Mouse (Mus musculus): ENCODE measurements around the gene Ube2cbp.

Ube2cbp gene

DNA sequence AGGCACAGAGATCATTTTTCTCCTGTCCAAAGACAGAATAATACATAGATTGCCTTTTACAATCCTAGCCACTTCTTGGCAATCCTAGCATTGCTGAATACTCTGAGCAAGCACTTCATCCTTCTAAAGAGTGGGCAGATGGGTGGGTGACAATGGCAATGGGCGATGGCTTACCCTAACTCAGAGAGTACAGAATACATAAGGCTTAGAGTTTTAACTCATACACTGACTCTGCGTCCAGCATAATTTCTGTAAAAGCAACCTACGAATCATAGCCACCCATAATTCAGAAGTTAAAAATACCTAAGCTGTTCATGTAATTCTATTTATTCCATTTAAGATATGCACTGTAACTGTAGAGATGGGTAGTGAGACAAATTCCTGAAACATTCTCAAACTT, 29.2 kb downstream of the Ube2cbp start:
- DNase-seq (ENCODE audit: low spot score in 2 of 2), result no peak

GRCm38 (mm10) chr9:86423331-86423730, 41.4 kb downstream of the Ube2cbp start:
- DNase-seq (ENCODE audit: low spot score in 2 of 2), result no peak

DNA sequence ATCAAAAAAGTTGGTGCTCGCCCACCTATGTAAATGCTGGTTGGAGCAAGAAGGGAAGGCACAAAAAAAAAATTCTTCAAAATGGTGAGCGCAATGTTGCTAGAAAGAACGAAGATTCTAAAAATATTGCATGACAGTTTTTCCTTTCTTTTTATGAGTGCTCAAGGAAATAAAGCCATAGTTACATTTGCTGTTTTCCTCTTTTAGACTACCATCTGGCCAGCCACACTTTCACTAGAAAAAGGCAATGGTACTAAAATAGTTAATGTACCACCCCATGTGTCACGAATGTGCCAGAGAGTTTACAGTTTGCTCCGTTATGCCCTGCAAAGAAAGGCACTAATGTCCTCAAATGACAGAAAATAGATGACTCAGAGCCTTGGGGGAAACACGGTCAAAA, 45.4 kb downstream of the Ube2cbp start:
- no peak for DNase-seq (ENCODE audit: low spot score in 2 of 2)

DNA sequence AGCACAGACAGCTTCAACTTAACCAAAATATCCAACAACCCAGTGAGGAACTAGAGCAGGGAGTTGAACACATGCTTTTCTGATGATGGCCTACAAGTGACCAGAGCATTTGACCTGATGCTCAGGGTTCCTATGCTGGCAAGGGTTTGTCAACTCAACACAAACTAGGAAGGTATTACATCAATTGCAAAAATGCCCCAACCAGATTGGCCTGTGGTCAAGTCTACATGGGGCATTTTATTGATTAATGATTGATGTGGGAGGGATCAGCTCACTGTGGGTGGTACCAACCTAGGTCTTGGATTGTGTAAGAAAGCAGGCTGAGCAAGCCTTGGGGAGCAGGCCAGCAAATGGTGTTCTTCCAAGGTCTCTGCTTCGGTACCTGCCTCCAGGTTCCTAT, 46.8 kb downstream of the Ube2cbp start:
- no peak for DNase-seq (ENCODE audit: low spot score in 2 of 2)

DNA sequence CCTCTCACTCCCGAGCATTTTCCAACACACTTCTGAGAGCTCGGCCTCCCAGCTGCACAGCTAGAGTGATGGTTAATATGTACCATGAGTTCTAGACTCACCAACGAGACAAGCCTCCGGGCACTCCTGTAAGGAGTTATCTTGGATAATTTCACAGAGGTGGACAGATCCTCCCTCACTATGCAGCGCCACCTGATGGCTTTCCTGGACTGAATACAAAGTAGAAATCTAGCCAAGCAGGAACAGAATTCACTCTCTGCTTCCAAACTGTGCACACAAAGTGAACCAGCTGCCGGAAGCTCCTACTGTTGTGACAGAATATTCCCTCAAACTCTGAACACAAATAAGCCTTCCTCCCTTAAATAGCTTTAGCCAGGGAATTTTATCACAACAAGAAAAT, 69.0 kb downstream of the Ube2cbp start:
- DNase-seq (ENCODE audit: low spot score in 2 of 2), result no peak

DNA sequence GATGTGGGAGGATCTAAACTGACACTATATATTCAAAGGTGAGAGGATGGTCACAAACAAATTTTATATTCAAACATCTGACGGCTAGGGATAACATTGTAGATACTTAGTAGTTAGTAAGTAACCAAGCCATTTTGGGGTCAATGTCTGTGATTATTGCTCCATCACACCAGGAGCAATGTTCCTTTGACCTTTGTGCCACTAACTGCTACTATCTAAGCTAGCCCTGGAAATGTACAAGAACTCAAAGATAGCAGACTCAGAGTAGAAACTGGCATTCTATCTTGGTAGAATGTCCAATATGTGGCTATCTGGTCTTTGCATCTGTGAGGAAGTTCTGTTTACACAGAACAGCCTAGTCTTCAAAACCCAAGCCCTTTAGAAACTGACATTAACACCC, 69.7 kb downstream of the Ube2cbp start:
- no peak for DNase-seq (ENCODE audit: low spot score in 2 of 2)

GRCm38 (mm10) chr9:86393586-86394272, 71.0 kb downstream of the Ube2cbp start:
- DNase-seq (ENCODE audit: low spot score in 2 of 2), result no peak

- DNase-seq (ENCODE audit: low spot score in 2 of 2), result no peak
Measured at GRCm38 (mm10) chr9:86391467-86391866, 73.3 kb downstream of the Ube2cbp start.

DNA sequence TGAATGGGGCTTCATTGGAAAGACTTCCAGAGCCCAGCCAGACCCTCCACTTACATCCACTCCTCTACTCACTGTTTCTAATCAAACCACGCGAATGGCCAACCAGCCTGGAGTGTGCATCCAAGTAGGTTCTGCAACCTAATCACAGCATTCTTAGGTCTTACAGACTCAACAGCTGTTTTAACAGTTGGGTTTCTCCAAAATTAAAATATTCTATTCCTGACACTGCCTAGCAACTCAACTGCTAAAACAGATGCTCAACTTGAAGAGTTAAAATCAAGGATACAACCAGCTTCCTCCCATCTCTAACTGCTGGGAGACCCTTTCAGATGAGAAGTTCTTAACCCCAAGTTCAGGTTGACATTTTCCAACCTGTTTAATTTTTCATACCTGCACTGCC, 74.0 kb downstream of the Ube2cbp start:
- no peak for DNase-seq (ENCODE audit: low spot score in 2 of 2)

GRCm38 (mm10) chr9:86388538-86388937, 76.2 kb downstream of the Ube2cbp start:
- no peak for DNase-seq (ENCODE audit: low spot score in 2 of 2)

DNA sequence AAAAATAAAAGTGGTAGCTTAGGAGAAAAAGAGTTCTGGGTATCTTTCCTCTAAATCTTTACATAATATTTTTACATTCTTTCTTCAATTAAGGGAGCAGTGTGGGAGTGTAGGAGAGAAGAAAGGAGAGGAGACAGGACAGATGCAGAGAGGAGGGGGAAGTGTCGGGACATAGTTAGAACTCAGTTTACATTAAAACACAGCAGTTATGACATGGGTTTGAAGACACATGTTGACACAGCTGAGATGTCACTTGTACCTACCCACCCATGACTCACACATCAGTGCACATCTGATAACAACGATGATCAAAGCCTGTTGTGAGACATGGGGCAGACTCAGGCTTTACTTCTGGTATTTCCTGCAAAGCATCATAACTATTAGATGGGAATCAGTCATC, 87.8 kb downstream of the Ube2cbp start:
- DNase-seq (ENCODE audit: low spot score in 2 of 2), result no peak

- no peak for DNase-seq (ENCODE audit: low spot score in 2 of 2)
Measured at GRCm38 (mm10) chr9:86372783-86373567, 91.8 kb downstream of the Ube2cbp start.

DNA sequence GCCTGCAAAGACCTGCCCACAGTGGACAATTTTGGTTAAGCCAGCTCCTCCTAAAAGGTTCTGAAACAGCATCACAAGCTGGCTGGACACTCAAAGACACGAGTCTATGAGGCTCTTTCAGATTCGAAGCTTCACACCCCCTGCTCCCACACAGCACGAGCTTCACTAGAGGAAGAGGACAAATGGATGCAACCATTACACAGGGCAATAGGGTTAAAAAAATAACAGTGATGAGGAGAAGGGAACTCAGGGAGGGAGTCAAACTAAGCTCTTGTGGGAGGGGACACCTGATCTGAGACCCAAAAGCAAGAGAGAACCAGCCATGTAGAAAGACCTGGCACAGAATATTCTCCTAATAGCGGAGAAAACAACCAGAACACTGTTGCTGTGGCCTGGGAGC, 95.5 kb downstream of the Ube2cbp start:
- no peak for DNase-seq (ENCODE audit: low spot score in 2 of 2)

DNA sequence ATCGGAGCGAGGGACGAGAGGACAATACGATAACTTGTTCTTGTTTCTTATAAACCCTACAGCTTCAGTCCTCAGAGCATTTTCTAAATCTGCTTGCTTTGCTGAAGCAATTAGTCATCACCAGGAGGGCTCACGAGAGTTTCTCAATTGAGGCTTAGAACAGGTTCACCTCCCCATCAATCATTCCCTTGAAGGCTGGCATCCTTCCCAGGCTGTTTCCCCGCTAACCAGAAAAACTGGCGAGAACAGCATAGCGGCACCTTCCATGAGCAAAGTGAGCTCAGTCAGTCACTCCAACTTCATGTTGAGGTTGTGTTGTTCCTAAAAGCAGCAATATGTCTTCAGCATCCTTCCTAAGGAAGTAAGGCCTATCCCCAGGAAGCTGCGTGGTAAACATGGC, 104.2 kb downstream of the Ube2cbp start:
- DNase-seq (ENCODE audit: low spot score in 2 of 2), result peak; percentile 16 to 38

DNA sequence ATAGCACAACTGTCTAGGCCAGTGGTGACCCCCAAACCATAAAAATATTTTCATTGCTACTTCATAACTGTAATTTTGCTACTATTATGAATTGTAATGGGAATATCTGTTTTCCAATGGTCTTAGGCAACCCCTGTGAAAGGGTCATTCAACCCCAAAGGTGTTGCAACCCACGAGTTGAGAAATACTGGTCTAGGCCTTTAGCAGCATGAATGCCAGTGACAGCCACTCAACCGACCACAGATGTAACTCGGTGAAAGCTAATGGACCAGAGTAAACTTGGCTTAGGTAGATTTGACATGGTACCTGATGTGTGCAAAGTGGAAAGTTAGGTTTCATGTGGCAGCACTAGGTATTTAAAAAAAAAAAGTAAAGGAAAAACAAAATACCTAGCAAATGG, 108.9 kb downstream of the Ube2cbp start:
- DNase-seq (ENCODE audit: low spot score in 2 of 2), result no peak

DNA sequence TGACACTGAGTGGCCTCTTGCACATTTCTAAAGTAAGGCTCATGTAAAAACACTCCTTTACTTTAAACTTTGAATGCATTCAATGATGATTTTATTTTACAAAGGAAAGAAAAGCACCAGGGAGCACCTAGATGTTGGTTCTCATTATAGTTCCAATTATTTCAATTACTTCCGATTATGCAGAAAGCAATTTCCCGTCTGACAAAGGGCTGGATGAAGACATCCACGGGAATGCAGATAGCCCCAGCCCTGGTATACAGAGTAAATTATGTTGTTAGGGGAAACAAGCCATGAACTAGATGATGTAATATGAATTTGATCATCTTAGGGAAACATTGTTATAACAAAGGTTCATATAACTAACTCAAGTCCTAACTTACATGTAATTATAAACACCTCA, 113.3 kb downstream of the Ube2cbp start:
- no peak for DNase-seq (ENCODE audit: low spot score in 2 of 2)

DNA sequence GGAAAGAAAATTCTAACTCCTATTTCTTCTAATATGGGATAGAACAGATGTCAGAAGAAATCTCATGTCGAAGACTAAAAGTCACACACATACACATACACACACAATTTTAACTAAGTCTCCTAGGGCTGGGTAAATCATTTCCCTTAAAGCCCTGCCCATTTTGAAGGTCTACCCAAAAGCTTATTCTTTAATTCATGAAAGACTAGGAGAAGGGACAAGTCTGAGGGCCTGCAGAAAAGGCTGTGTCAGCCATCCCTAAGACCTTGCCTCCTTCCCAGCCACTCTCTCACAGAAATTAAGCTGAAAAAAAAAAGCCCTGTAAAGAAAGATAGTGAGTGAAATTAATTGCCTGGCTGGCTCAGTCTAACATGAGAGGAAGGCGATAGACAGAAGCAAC, 128.0 kb downstream of the Ube2cbp start:
- DNase-seq (ENCODE audit: low spot score in 2 of 2), result no peak

DNA sequence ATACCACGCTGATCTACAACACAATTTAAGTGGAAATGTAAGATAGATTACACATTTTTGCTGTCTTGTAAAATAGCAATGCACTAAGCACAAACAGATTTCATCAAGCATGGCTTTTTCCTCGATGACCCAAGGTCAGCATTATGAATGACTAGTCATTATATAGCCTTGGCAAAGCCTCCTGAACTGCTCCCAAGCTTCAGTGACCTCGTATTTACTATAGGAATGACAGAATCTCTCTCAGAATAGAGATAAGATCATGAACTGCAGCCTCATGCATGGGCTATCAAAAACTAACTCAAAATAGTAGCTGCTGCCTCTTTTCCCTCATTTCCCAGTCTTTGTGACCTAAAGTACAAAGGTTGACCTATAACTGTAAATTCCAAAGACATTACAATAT, 128.4 kb downstream of the Ube2cbp start:
- DNase-seq (ENCODE audit: low spot score in 2 of 2), result no peak

GRCm38 (mm10) chr9:86335588-86335987, 129.2 kb downstream of the Ube2cbp start:
- no peak for DNase-seq (ENCODE audit: low spot score in 2 of 2)

GRCm38 (mm10) chr9:86334357-86334756, 130.4 kb downstream of the Ube2cbp start:
- no peak for DNase-seq (ENCODE audit: low spot score in 2 of 2)

DNA sequence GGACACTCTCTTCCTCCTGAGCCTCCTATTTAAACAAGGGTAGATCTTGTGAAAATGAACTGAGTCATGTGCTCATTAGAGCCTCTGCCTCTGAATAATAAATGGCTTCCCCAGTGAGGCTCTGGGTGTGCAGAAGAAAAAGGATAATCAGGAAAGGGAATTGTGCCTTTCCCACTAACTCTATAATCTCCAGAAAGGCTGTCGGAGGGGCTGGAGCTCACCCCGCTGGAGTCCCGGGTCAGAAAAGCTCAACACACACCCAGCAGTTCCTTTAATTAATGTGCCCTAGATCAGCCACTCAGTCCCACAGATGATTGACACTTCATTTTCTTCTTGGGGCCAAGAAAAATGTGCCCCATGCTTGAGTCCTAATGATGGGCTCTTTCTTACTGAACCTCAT, 134.2 kb downstream of the Ube2cbp start:
- no peak for DNase-seq (ENCODE audit: low spot score in 2 of 2)

DNA sequence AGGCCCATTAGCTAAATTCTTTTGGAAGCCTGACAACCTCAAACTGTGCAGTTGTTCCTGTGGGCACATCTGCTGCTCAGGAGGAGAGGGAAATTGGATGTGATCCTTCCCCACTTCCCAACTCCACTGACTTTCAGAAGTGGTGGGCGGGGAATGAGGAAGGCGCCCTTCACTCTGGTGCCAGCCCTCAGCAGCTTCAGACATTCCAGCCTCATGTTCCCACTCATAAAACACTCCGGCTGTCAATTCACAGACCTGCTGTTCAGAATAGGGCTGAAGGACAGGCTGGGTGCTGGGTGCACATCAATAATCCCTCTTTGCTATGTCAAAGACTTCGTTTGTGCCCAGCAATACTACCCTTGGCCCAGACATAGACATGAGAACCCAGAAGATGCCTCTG, 136.5 kb downstream of the Ube2cbp start:
- no peak for DNase-seq (ENCODE audit: low spot score in 2 of 2)

GRCm38 (mm10) chr9:86327341-86327740, 137.4 kb downstream of the Ube2cbp start:
- DNase-seq (ENCODE audit: low spot score in 2 of 2), result no peak

GRCm38 (mm10) chr9:86324772-86325171, 140.0 kb downstream of the Ube2cbp start:
- DNase-seq (ENCODE audit: low spot score in 2 of 2), result no peak

All from urinary bladder, adult 18-20 months (tissue).